Mouse (Mus musculus) neural tube, embryonic 10.5 days (tissue): ENCODE results near the gene Rhebl1.
A peak's percentile ranks its signal among the peaks of the same experiment; 100 is the strongest.
"Not testable (repeated sequence)": the region's sequence is repeated elsewhere in the genome, so short reads cannot be mapped to it uniquely, and the experiment has no call there.

Experiments used
- DNase-seq: peaks from one replicate; pipeline ENCODE4 v3.0.0-alpha.2; 2017; ENCODE audit warnings: low spot score; ENCODE audit errors: extremely low spot score

Rhebl1 gene

GRCm38 (mm10) chr15:98893940-98894745 lies at the start of gene Rhebl1:
Gene Rhebl1, minus strand, starts transcription at chr15:98894540.
- DNase-seq, result peak; percentile 67

- DNase-seq, result no peak
These were observed 48.8 kb upstream of the Rhebl1 start for GRCm38 (mm10) chr15:98943133-98943532.

GRCm38 (mm10) chr15:98942081-98942480 lies 47.7 kb upstream of the Rhebl1 start:
- no peak for DNase-seq

DNA sequence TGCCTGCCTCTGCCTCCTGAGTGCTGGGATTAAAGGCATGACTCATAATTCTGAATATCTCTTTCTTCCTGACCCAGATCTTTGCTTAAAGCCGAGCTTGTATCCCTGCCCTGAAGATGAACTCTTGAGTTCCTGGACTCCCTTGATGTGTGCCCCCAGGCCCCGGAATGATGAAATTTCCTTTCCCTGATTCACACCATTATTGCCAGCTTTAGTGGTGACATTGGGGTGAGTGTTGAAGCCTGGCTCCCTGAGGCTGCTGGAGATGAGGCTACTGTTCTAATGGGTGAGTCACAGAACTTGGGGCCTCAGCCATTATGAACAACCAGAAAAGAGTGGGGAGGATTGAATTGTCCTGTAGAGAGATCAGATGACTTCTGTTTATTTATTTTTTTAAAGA lies 47.2 kb upstream of the Rhebl1 start:
- DNase-seq, result no peak

GRCm38 (mm10) chr15:98940816-98941215 lies 46.5 kb upstream of the Rhebl1 start:
- DNase-seq, result no peak

DNA sequence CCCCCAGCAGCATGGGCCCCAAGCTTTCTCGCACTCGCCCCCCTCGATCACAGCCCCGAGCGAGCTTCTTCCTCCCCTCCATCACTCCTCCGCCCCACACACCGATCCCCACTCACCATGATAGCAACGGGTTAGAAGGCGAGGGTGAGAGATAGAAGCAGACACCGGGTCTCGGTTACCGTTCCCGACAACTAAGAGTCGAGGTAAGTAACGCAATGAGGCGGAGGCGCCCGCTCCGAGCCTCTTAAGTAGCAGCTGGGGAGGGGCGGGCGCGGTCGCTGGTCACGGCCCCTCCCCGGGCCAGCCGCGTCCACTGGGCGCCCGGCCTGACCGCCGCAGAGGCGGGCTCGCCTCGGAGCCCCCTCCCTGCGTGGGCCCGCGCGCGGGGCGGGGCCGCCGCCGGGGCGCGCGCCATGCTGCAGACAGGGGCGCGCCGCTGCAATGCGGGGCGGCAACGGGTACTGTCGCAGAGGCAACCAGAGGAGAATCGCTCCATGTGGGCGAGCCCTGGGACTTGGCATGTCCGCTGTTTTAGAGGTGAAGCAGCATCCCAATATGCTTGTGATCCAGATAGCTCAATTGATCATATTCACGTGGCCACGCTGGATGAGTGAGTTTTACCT lies 40.0 kb upstream of the Rhebl1 start, which contains the start of gene Tuba1b:
TSS of gene Tuba1b (minus strand) at position 349 of the 623 bp plus-strand sequence.
- DNase-seq, result peak; percentile 90

DNA sequence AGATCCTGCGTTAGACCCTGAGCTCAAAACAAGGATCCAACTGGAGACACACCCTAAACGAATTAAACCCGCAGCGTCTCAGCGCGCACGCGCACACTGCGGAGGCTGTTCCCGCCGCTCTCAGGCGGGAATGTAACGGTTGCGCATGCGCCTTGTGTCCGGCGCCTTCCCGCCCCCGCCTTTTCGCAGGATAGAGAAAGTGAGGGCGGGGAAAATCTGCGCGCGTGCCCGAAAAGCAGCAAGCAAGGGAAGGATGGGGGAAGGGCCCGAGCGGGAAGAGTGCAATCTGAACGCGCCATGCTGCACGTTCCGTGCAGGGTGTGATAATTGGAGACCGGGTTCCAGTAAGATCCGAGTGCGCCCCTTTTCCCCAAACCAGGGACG lies 39.5 kb upstream of the Rhebl1 start:
- peak; percentile 96 for DNase-seq

- not testable (repeated sequence) for DNase-seq
These were observed 38.8 kb upstream of the Rhebl1 start for GRCm38 (mm10) chr15:98933004-98933671.

DNA sequence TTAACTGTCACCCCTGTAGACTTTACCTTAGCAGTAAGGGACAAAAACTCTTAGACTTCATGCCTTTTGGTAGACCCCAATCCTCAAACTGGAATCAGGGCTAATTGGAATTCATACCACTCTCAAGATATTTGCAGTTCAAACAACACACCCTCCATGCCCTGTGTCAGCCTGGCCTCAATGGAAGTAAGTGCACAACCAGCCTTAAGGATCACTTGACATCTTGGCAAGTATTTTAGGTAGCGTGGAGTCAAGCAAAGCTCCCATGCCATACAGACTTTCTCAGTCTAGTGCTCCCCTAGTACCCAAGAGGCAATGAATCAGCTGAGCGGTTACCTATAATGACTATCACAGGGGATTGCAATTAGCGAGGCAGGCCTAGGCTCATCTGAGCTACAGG lies 36.7 kb upstream of the Rhebl1 start:
- DNase-seq, result no peak

DNA sequence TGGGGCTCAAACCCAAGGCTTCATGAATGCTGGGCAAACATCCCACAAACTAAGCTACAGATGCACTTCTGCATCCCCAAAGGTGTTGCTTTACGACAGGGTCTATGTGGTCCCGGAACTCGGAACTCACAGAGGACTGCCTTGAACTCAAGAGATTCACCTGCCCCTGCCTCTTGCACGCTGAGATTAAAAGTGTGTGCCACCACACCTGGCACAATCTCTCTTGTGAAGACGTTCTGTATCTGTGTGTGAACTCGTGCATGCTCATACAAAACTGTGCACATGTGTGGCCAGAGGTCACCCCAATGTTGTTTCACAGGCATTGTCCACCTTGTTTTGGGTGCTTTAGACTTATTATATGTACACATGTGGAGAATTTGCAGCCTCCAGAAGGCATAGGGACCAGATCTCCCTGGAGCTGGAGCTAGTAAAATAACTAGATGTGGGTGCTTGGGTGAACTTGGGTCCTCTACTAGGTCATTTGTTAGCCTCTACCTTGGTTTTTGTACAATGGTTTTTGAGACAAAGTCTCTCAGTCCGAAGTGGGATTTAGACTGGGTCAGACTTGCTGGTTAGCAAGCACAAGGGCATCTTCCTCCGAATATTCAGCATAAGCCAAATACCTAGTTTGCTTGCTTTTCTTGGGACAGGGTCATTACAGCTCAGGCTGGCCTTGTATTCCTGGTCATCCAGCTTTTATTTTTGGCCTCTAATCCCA lies 35.8 kb upstream of the Rhebl1 start:
- DNase-seq, result peak; percentile 35

- peak; percentile 61 for DNase-seq
These were observed 34.4 kb upstream of the Rhebl1 start for GRCm38 (mm10) chr15:98928598-98929240.

DNA sequence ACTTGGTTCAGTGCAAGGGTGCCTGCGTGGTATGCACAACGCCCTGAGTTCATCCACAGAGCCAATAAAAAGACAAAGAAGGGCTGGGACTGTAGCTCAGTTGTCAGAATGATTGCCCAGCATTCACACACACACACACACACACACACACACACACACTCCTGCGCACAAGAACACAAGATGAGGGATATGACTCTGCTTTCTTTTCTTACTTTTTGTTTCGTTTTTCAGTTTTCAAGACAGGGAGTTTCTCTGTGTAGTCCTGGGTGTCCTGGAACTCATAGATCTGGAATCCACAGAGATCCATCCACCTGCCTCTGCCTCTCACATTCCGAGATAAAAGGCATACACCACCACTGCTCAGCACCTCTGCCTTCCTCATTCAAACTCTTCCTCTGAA lies 33.2 kb upstream of the Rhebl1 start:
- no peak for DNase-seq

DNA sequence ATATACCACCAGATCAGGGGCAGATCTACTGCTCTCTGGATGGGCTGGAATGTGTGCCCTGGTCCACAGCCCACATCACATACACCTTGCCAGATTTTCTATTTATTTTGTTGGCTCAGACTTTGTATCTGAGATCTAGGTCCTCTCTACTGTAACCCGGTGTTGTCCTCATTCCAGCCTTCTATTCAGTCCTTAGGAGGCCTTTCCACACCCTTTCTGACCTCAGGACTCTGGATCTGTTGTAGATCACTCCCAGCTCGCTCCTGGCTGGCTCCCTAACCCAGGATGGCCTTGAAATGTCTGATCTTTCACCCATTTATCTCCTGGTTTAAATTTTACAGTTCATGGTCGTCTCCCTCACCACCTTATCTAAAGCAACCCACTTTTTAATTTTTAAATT lies 30.3 kb upstream of the Rhebl1 start:
- no peak for DNase-seq

- DNase-seq, result no peak
These were observed 28.7 kb upstream of the Rhebl1 start for GRCm38 (mm10) chr15:98923031-98923537.

DNA sequence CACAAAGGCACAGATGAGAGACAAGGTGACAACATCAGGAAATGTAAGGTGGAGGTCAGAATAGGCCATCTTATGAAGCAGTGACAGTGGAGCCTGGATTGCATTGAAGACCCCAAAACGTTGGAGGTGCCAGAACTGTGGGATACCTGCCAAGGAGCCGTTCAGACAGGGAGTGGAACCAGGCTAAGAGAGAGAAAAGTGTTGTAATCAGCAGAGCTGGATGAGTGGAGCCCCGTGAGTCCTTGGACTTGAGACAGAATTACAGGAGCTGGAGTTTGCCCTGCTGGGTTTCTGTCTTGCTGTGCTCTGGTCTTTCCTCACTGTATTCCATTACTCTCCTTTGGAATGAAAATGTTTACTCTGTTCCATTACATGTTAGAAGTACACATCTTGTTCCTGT lies 28.2 kb upstream of the Rhebl1 start:
- no peak for DNase-seq

- DNase-seq, result no peak
These were observed 27.2 kb upstream of the Rhebl1 start for GRCm38 (mm10) chr15:98921510-98921909.

DNA sequence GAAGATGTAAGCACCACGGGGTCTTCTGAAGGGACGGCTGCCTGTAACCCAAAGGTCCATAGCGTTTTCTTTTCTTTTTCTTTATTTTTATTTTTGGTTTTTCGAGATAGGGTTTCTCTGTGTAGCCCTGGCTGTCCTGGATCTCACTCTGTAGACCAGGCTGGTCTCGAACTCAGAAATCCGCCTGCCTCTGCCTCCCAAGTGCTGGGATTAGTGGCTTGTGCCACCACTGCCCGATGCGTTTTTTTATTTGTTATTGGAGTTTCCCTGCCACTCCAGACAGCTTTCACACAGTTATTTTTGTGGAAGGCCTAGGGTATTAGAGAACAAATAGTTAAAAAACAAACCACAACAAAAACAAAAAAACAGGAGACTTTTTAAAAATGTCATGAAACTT lies 24.2 kb upstream of the Rhebl1 start:
- DNase-seq, result not testable (repeated sequence)

GRCm38 (mm10) chr15:98917538-98918498 lies 23.5 kb upstream of the Rhebl1 start, which contains the start of gene Lmbr1l:
Gene Lmbr1l, minus strand, starts transcription at chr15:98918231.
- DNase-seq, result peak; percentile 98

GRCm38 (mm10) chr15:98917091-98917490 lies 22.8 kb upstream of the Rhebl1 start:
- peak; percentile 31 for DNase-seq

GRCm38 (mm10) chr15:98916016-98916415 lies 21.7 kb upstream of the Rhebl1 start:
- DNase-seq, result no peak
